Mouse (Mus musculus): ENCODE results near the gene Bmpr2.

The Bmpr2 gene

DNA sequence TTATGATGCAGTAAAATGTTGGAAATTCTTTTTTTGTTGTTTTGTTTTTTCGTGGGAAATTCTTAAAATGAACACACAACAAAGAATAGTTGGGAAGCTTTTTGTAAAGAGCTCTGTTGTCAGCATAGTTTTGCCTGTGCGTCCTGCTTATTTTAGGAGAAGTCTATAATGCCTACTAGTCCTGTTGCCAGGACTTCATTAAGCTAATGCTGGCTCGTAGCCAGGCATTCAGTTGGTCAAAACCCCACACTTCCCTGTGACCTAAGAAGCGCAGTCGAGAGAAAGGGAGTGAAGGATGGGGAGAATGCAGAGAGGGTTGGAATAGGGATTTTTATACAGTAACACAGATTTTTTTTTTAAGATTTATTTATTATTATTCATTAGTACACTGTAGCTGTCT, 26.5 kb downstream of the Bmpr2 start:
- no peak for DNase-seq (ENCODE audit: extremely low read depth, insufficient read length, low spot score)

DNA sequence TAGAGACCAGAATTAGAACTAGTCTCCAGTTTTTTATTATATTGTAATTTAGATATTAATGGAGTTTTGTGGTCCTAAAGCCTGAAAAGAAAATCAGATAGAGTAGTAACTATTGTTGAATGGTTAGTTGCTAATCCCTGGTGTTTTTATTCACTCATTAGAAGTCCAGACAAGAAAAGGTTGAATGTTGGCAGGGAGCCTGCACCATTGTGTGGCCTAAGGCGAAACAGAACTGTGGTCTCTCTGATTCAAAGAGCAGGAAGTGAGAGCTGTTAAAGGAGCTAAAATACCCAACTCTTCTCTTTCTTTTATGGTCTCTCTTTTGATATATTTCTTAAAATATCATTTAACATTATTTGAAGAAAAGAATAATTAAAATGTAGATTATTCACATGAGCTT, 32.1 kb downstream of the Bmpr2 start:
- DNase-seq (ENCODE audit: extremely low read depth, insufficient read length, low spot score): no peak

DNA sequence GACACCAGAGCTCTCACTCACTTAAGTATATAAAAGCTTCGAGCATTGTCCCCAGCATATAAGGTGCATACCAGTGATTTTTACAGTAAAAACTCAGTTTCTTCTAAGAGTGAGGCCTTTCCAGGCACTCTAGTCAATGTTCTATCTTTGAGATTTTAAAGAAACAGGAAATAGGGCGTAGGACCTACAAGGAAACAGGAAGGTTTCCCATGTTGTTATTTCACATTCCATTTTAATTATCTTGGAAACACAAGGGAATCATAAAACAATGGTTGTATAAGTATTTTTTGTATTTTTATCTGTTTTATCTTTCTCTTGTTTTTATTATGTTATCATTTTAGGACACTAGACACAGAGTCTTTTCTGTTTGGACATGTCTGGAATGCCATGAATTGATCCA, 34.7 kb downstream of the Bmpr2 start:
- DNase-seq (ENCODE audit: extremely low read depth, insufficient read length, low spot score): no peak

DNA sequence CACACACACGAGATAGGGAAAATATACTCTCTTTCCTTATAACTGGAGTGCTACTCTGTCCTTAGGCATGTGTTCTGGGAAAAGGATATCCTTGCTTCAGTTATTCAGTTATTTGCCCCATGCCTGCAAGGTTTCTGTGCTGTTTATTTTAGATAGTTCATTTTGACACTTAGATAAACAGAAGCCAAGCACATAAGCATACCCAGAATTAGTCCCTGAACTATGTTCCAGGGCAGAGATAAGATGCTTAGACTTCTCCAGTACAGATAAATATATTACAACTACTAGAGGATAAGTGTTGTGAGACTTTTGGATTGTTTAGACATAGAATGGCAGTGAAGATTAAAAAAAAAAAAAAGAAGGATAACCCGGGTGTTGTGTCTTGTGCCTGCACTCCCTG, 41.2 kb downstream of the Bmpr2 start:
- DNase-seq (ENCODE audit: extremely low read depth, insufficient read length, low spot score): no peak

DNA sequence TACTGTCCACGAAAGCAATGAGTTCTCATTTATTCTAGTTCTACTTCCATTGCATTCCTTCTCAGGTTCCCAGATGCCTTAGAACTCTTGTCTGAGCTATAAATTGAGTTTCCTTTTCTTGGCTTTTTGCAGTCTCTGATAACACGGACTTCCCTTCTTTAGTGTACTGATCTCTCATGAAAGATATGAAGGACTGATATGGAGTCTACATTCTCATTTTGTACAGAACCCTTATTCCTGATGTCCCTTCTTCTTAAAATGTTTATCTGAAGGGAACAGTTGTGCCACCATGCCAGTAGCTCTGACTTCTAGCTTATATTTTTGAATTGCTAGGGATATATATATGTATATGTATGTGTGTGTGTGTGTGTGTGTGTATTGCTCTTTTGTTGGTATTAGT, 46.7 kb downstream of the Bmpr2 start:
- no peak for DNase-seq (ENCODE audit: extremely low read depth, insufficient read length, low spot score)

DNA sequence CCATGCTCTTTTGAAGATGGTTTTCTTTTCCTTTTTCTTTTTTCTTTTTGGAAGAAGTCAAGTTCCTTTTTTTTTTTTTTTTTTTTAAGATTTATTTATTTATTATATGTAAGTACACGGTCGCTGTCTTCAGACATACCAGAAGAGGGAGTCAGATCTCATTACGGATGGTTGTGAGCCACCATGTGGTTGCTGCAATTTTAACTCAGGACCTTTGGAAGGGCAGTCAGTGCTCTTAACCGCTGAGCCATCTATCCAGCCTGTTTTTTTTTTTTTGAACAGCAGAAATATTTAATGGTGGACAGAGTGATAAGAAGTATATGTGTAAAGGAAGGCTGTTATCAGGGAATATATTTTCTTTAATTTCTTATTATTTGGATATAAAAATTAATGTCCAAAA, 49.6 kb downstream of the Bmpr2 start:
- DNase-seq (ENCODE audit: extremely low read depth, insufficient read length, low spot score): no peak

DNA sequence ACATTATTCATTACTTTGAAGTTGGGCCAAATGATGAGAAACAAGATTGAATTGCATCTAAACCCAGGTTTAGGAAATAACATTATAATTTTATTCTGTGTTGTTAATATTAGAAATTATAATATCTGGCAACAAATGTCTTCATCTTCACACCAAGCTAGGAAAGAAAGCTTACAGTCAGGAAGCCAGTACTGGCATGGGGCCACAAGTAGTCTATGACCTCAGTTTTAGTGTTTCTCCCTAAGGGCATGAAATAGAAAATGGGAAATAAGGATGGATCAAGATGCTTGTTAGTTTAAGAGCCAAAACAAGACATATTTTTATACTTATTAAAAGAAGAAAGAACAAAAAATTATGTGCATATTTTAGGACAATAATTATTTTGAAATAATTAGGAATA, 62.2 kb downstream of the Bmpr2 start:
- DNase-seq (ENCODE audit: extremely low read depth, insufficient read length, low spot score): no peak

DNA sequence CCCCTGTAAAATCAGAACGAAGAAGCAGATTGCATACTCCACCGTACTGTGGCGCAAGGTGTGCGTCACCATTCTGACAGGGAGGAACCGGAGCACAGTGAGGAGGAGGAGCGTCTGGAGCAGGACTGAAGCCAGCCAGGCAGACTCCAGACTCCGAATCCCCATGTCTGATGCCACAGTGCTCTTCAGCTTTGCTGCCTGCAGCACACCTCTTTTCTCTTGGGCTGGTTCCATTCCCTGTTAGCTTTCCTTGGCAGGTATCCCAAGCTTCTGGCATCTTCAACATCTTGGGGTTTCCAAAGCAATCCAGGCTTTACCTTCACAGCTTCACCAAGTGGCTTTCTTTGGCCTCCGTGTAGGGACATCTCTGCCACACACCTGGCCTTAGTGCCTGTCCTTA, 63.4 kb downstream of the Bmpr2 start:
- no peak for DNase-seq (ENCODE audit: extremely low read depth, insufficient read length, low spot score)

DNA sequence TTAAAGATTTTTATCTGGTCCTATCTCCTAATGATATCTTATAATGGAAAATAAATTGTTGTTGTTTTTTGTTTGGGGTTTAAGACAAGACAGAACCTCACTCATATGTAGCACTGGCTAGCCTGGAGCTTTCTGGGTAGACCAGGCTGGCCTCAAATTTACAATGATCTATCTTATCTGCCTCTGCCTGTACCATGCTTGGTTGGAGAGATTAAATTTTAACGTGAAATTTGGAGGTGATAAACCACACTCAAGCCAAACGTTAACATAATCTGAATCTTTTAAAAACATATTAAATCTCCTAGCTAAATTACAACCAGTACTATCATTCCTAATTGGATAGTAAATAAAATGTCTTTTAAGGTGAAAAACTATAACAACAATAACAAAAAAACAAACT, 66.2 kb downstream of the Bmpr2 start:
- DNase-seq (ENCODE audit: extremely low read depth, insufficient read length, low spot score): no peak

DNA sequence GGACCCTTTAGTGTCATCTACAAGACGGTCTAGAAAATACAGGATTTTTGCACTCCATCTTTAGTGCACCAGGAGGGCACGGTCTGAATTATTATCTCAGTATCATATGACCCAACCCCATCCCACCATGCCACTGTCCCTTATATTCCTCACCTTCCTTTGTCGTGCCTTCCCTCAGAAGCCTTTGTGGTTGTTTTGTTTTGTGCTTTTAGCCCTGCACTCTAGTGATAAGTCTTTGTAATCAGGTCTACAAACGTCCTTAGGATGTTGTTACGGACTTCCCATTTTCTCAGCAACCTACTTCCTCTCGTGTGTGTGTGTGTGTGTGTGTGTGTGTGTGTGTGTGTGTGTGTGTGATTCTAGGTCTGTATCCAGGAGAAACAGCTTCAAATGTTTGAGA, 67.0 kb downstream of the Bmpr2 start:
- DNase-seq (ENCODE audit: extremely low read depth, insufficient read length, low spot score): no peak

DNA sequence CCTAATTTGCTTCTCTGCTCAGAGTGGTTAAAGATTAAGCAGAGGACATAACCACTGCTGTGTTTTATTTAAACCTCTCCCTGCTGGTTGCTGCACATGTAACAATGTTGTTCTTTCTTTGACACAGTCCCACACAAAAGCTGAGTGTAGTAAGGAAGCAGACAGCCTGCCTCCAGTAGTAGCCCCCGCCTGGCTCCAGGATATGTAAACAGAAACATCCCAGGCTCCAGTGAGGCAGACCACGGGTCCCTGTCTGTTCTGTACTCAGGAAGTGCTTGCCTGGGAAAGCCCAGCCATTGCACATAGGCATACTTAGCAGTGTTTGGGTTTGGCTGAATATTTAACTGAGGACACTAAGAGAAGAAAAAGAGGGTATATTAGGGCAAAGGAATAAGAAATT, 70.5 kb downstream of the Bmpr2 start:
- DNase-seq (ENCODE audit: extremely low read depth, insufficient read length, low spot score): no peak

DNA sequence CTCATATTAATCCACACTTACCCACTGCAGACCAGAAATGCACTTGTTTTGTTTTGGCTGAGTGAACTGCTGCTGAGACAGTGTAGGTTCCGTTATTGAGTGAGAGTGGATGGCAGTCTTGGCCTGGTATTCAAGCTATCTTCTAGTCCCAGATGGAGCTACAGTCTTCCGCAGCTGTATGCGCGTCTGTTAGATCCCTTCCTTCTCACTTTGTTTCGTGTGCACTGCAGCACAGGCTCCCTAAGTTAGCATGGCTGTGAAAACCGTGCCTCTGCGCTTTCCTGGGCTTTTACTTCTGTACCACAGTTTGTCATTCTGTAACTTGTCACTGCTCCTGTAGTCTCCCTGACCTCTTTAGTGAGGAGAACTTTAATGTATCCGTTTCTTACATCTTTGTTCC, 85.1 kb downstream of the Bmpr2 start:
- no peak for DNase-seq (ENCODE audit: extremely low read depth, insufficient read length, low spot score)

DNA sequence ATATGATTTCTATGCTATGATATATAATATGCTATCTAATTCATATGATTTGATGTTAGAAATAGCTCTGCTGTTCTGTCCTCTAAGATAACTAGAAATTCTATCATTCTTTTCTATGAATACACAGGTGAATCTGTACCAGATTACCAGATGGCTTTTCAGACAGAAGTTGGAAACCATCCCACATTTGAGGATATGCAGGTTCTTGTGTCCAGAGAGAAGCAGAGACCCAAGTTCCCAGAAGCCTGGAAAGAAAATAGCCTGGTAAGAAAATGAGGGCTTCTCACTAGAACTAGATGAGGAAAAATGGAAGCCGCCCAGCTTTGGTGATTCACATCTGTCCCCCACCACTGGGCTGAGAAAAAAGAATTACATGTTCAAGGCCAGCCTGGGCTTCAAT, 95.8 kb downstream of the Bmpr2 start:
- DNase-seq (ENCODE audit: extremely low read depth, insufficient read length, low spot score): no peak

DNA sequence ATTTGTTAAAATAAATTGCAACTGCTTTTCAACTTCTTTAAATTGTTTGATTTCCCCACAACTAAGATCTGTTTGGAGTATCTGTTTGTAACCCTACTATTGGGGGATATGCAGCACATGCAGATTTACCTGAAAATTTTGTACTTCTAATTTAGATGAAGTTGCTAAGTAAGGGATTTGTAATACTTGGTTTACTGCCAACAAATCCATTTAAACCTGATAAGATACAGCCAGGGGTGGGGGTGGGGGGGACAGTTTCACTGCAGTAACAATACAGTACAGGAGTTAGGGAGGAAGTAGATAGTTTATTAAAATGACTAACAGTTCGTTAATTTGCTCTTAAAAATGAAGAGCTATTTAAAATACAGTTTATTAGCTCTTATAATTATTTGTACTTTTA, 98.9 kb downstream of the Bmpr2 start:
- DNase-seq (ENCODE audit: extremely low read depth, insufficient read length, low spot score): no peak

DNA sequence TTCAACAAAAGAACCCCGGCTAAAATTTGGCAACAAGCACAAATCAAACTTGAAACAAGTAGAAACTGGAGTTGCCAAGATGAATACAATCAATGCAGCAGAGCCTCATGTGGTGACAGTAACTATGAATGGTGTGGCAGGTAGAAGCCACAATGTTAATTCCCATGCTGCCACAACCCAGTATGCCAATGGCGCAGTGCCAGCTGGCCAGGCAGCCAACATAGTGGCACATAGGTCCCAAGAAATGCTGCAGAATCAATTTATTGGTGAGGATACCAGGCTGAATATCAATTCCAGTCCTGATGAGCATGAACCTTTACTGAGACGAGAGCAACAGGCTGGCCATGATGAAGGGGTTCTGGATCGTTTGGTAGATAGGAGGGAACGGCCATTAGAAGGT, 104.8 kb downstream of the Bmpr2 start:
- DNase-seq (ENCODE audit: extremely low read depth, insufficient read length, low spot score): no peak

DNA sequence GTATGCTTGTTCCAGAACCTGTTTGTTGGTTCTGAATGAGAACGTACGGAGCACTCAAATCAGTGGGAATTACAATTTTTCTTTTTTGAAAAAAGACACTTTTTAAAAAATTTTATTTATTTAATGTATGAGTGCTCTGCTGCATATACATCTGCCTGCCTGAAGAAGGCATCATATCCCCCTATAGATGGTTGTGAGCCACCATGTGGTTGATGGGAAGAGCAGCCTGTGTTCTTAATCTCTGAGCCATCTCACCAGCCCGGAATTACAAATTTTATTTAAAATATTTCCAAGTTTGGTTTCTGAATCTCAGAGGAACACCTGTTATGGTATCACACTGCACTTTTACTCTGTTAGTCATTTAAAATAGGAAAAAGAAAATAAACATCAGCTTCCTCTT, 110.8 kb downstream of the Bmpr2 start:
- no peak for DNase-seq (ENCODE audit: extremely low read depth, insufficient read length, low spot score)

DNA sequence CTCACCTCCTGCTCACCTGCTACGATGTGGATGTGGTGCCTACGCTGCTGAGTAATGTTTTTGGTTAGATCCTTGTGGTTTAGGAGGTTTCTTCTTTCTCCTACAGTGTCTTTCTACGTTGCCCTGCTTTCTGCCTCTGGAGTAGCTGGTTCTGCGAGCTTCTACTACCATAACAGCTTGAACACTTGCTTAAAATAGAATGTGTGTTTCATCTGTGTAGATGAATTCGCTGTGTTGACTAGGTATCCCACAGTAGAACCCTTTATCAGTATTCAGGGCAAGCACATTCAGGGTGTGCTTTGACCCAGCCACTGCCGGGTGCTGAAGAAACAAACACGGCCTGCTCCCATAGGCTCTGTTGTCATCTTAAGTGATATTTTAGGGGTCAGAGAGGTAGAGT, 114.9 kb downstream of the Bmpr2 start:
- no peak for DNase-seq (ENCODE audit: extremely low read depth, insufficient read length, low spot score)

DNA sequence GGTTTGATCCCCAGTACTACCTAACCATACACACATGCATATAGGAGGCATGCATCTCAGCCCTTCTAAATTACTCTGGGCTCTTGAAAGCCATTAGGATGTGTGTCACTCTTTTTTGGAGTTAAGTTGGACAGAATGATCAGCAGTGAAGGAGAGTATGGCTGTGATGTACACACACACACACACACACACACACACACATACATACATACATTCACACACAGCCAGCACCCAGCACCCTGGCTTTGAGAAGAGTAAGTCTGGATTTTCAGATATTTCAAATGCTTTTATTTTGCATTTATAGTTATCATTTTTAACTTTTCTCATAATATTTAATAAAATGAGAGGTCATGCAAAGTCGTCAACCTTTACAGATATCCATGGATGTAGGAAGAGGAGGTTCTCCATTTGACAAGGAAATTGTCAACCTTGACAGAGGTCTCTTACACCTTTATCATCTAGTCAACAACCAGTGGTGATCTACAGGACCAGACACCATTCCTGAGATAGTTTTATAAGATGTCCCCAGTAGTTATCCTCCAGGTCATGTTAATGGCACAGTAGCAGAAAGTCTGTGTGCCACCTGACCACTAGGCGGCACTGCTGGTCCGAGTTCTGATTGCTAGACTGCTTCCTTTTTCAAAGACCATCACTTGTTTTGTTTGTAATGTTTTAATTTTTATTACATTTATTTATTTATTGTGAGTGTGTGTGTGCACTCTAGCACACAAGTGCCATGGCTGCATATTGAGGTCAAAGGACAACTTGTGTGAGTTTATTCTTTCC, 120.3 kb downstream of the Bmpr2 start:
- no peak for DNase-seq (ENCODE audit: extremely low read depth, insufficient read length, low spot score)

DNA sequence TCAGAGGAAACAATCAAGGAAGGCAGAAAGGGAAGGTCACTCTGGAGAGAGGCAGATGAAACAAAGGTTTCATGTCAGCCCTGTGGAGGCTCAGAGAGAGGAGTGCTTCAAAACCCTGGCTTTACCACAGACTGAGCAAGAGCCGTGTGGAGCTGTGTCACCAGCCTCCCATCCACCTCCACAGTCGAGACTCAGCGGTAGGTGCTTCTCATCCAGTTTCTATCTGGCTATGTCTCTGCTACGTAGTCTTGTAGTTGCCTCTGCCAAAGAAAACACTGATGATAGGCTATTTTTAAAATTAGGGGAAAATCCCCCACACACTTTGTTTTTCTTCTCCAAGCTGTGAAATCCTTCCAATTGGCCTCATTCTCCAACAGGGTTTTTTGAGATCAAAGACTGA, 123.7 kb downstream of the Bmpr2 start:
- no peak for DNase-seq (ENCODE audit: extremely low read depth, insufficient read length, low spot score)

DNA sequence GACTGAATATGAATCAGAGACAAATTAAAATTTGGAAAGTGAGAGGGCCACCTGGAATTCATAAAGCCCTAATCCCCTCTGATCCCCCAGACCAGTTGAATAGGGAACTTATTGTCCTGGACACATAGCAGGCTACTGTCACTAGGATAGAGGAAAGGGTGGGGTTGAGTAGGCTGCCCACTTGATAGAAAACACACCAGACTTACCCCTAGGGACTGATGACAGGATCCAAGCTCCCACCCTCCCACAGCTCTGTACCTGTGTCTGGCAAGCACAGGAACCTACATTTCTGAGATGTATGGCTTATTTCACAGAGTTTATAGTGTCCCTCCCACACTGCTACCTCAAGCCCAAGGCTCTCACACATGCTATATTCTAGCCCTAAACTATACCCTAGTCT, 124.8 kb downstream of the Bmpr2 start:
- no peak for DNase-seq (ENCODE audit: extremely low read depth, insufficient read length, low spot score)

DNA sequence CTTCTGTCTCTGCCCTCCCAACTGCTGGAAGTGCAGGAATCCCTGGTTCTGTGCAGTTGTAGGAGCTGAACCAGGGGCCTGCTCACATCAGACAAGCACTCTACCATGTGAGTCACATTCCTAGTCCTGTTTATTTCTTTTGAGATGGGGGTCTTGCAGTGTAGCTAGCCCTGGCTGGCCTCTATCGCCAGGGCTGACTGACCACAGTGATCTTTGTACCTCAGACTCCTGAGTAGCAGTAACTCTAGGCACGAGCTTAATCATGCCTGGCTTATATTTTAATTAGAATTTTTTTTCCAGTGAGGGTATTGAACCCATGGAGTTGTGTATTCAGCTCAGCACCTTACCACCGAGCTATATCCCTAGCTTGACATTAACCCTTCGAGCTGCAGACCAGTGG, 128.0 kb downstream of the Bmpr2 start:
- DNase-seq (ENCODE audit: extremely low read depth, insufficient read length, low spot score): no peak

DNA sequence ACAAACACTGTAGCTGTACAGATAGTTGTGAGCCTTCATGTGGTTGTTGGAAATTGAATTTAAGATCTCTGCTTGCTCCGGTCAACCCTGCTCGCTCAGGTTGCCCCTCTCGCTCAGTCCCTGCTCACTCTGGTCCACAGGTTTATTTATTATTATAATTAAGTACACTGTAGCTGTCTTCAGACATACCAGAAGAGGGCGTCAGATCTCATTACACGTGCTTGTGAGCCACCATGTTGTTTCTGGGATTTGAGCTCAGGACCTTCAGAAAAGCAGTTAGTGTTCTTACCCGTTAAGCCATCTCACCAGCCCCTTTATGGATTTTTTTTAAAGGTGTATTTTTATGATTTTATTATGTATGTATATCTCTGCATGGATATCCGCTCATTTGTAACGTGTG, 129.6 kb downstream of the Bmpr2 start:
- DNase-seq (ENCODE audit: extremely low read depth, insufficient read length, low spot score): no peak

DNA sequence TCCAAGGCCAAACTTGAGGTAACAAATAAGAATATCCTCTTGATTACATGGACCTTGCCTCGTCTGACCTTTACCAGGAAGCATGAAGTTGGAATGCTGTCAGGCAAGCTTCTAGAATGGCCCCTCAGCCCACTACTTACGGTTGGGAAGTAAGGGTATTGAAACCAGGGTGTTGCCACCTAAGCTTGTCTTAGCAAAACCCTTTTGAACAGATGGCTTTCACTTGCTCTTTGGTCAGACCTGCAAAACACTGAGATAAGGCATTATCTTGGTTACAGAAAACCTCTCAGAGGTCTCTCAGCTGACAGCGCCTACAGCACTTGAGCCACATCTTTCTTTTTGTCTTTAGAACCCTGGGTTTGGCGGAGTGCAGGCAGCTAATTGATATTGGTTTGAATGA, 130.8 kb downstream of the Bmpr2 start:
- DNase-seq (ENCODE audit: extremely low read depth, insufficient read length, low spot score): no peak

All from 3134 (cell line).